Mouse (Mus musculus): ENCODE measurements around the gene Sgms1. TPM values are rescaled to one million over a fixed set of nuclear protein-coding genes. Genes with fewer than 3 reads are reported as not detected.
"Not testable (repeated sequence)": the region's sequence is repeated elsewhere in the genome, so short reads cannot be mapped to it uniquely, and the experiment has no call there.

The Sgms1 gene
- polyA plus RNA-seq, 1 experiment from 2014 or later, result 28.8 TPM

DNA sequence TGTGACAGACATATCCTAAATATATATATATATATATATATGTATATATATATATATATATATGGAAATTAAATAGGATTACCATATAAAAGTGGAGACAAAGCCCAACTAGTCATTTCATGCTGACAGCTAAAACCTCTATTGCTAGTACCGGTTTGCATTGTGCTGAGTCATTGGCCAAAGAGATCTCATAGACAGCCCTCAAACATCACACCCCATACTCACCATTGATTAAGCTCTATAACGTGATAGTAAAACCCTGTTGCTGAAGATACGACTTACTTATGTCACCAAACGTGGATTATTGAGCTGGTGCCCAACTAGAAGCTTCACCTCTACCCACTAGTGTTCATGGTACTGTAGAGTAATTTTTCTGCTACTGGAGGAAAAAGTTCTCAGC lies 298.7 kb downstream of the Sgms1 start:
- Histone ChIP-seq H3K4me1 (ENCODE audit: control insufficient read depth, low read depth, low read length) (no peaks in the 10 kb centered on the region), H3K27me3 (ENCODE audit: control insufficient read depth, insufficient read depth, low read depth, low read length) (no peaks in the 10 kb centered on the region), H3K36me3 (ENCODE audit: control insufficient read depth, insufficient read depth) (no peaks in the 10 kb centered on the region), H3K9me3 (replicated peaks; ENCODE audit: control insufficient read depth, low read length) (no peaks in the 10 kb centered on the region), H3K4me2 (ENCODE audit: low read depth, low read length) (no peak overlapping the region), H3K4me3 (ENCODE audit: low read depth, low read length) (no peak overlapping the region), H3K27ac (ENCODE audit: low read length) (no peak overlapping the region), H3K9ac (ENCODE audit: low read depth, low read length) (no peak overlapping the region)
- 47% methylated on average over 4 of the region's 4 CpGs for WGBS (ENCODE audit: insufficient replicate concordance)
- no peak for ATAC-seq (ENCODE audit: low read depth)

DNA sequence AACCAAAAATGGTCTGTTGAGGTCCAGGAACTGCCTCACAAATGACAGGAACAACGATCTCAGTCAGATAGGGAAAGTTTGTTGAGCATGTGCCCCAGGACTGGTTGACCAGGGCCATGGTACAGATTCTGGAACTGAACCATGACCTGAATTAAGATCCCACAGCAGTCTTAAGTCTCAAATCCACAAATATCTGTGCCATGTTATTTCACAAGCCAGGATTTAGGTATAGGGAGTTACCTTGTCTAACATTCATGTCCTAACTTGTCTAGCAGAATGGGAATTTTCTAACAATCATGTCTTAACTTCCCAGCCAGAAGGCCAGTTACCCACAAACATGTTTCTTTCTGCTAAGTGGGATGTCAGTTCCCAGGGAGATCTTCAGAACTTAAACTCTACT lies 300.9 kb downstream of the Sgms1 start:
- no peak for ATAC-seq (ENCODE audit: low read depth)

DNA sequence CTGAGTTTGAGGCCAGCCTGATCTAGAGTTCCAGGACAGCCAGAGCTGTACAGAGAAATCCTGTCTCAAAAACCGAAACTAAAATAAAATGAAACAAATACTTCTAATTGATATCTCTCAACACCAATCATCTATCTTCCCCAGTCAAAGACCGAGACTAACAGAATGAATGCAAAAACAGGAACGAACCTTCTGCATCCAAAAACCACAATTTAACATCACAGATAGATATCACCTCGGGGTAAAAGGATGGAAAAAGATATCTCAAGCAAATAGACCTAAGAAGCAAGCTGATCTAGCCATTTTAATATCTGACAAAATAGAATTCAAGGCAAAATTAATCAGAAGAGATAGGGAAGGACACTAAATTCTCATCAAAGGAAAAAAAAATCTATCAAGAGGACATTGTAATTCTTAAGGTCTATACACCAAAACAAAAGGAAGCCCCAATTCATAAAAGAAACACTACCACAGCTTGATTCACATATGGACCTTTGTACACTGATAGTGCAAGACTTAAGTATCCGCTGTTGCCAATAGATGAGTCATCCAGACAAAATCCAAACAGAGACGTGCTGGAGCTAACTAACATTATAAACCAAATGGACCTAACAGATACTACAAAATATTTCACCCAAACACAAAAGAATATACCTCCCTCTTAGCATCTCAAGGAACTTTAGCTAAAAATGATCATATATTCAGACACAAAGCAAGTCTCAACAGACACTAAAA lies 301.6 kb downstream of the Sgms1 start:
- no peak overlapping the region for H3K4me2 ChIP-seq (ENCODE audit: low read depth, low read length)
- H3K36me3 ChIP-seq (ENCODE audit: control insufficient read depth, insufficient read depth), result no peaks in the 10 kb centered on the region
- H3K4me3 ChIP-seq (ENCODE audit: low read depth, low read length), result no peak overlapping the region
- WGBS (ENCODE audit: insufficient replicate concordance), result 51% methylated on average over 6 of the region's 6 CpGs
- no peaks in the 10 kb centered on the region for H3K4me1 ChIP-seq (ENCODE audit: control insufficient read depth, low read depth, low read length)
- no peaks in the 10 kb centered on the region for H3K27me3 ChIP-seq (ENCODE audit: control insufficient read depth, insufficient read depth, low read depth, low read length)
- H3K27ac ChIP-seq (ENCODE audit: low read length), result no peak overlapping the region
- no peaks in the 10 kb centered on the region for H3K9me3 ChIP-seq (replicated peaks; ENCODE audit: control insufficient read depth, low read length)
- no peak for ATAC-seq (ENCODE audit: low read depth)
- no peak overlapping the region for H3K9ac ChIP-seq (ENCODE audit: low read depth, low read length)

More for the DNA sequence above, 300.9 kb downstream of the Sgms1 start:
- H3K4me1 ChIP-seq (ENCODE audit: control insufficient read depth, low read depth, low read length), result no peaks in the 10 kb centered on the region
- no peak overlapping the region for H3K4me2 ChIP-seq (ENCODE audit: low read depth, low read length)
- H3K4me3 ChIP-seq (ENCODE audit: low read depth, low read length), result no peak overlapping the region
- H3K27me3 ChIP-seq (ENCODE audit: control insufficient read depth, insufficient read depth, low read depth, low read length), result no peaks in the 10 kb centered on the region
- no peaks in the 10 kb centered on the region for H3K36me3 ChIP-seq (ENCODE audit: control insufficient read depth, insufficient read depth)
- WGBS (ENCODE audit: insufficient replicate concordance), result 58% methylated on average over 1 of the region's 1 CpGs
- H3K9me3 ChIP-seq (replicated peaks; ENCODE audit: control insufficient read depth, low read length), result no peaks in the 10 kb centered on the region
- no peak overlapping the region for H3K27ac ChIP-seq (ENCODE audit: low read length)
- H3K9ac ChIP-seq (ENCODE audit: low read depth, low read length), result no peak overlapping the region

DNA sequence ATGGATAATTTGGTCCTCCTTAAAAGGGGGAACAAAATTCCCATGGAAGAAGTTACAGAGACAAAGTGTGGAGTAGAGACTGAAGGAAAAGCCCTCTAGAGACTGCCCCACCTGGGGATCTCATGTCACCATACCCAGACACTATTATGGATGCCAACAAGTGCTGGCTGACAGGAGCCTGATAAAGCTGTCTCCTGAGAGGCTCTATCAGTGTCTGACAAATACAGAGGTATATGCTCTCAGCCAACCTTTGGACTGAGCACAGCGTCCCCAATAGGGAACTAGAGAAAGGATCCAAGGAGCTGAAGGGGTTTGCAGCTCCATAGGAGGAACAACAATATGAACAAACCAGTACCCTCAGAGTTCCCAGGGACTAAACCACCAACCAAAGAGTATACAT lies 304.7 kb downstream of the Sgms1 start:
- 52% methylated on average over 1 of the region's 1 CpGs for WGBS (ENCODE audit: insufficient replicate concordance)
- H3K27me3 ChIP-seq (ENCODE audit: control insufficient read depth, insufficient read depth, low read depth, low read length), result not testable (repeated sequence)

More for the DNA sequence above, 304.7 kb downstream of the Sgms1 start:
- not testable (repeated sequence) for H3K9me3 ChIP-seq (replicated peaks; ENCODE audit: control insufficient read depth, low read length); H3K27ac ChIP-seq (ENCODE audit: low read length); H3K9ac ChIP-seq (ENCODE audit: low read depth, low read length); H3K4me1 ChIP-seq (ENCODE audit: control insufficient read depth, low read depth, low read length); ATAC-seq (ENCODE audit: low read depth); H3K36me3 ChIP-seq (ENCODE audit: control insufficient read depth, insufficient read depth); H3K4me2 ChIP-seq (ENCODE audit: low read depth, low read length); H3K4me3 ChIP-seq (ENCODE audit: low read depth, low read length)

Other genes with a start within 250 kb of the Sgms1 start
- 34.8 and 54.9 TPM in 2 replicates for gene Rpl9-ps6, start 76.9 kb upstream of the Sgms1 start, polyA plus RNA-seq (2015; fragmentation: Nextera tagmentation; extraction: Ambion mirVana)
- gene Minpp1, start 96.1 kb upstream of the Sgms1 start, polyA plus RNA-seq (2015; fragmentation: Nextera tagmentation; extraction: Ambion mirVana), result 69.7 and 71.3 TPM in 2 replicates
- gene Papss2, start 206.1 kb upstream of the Sgms1 start, polyA plus RNA-seq (2015; fragmentation: Nextera tagmentation; extraction: Ambion mirVana), result 6.7 and 9.3 TPM in 2 replicates

Data from liver, embryonic 16.5 days (tissue).